Mouse (Mus musculus): ENCODE measurements around the gene Lgals3.
"Not testable (repeated sequence)": the region's sequence is repeated elsewhere in the genome, so short reads cannot be mapped to it uniquely, and the experiment has no call there.

- not testable (repeated sequence) for TF ChIP-seq CTCF (IDR thresholded peaks at IDR 0.05; ENCODE audit: control insufficient read depth, insufficient read depth, insufficient read length); USF1 (IDR thresholded peaks at IDR 0.05; ENCODE audit: low read depth)
Observed at GRCm38 (mm10) chr14:47321581-47321980, 46.0 kb upstream of the Lgals3 start.
